Mouse (Mus musculus): ENCODE results near the gene Clcnkb.

DNA sequence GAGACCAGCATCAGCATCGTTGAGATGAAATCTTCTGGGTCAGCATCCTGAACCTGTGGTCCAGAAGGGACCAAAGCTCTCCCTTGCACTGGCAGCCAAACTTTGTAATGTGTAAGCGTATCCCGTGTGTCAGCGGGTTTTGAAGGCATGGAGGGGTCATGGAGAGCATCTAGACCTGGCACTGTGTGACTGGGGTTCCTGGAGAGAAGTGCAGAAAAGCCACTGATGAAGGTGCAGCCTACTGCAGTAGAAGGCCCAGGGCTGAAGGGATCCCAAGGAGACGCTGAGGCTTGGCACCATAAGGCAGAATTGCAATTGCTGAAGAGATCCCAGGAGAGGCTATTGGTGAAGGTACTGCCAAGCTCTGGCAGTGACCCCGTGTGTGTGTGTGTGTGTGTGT is 13.6 kb upstream of the Clcnkb start:
- TF ChIP-seq CTCF (conservative IDR thresholded peaks at IDR 0.05; ENCODE audit: low read length) (no peak), NANOG (IDR thresholded peaks at IDR 0.05; ENCODE audit: borderline replicate concordance, low read length) (no peak), POU5F1 (IDR thresholded peaks at IDR 0.05; ENCODE audit: borderline replicate concordance, low read length) (no peak)
